Mouse (Mus musculus) stomach, postnatal 0 days (tissue): ENCODE measurements around the gene Cdc42bpg.

Experiments
- CTCF ChIP-seq: IDR thresholded peaks from 2 replicates; pipeline ENCODE4 v1.5.1; 2016; ENCODE audit warnings: antibody characterized with exemption, low read depth, mild to moderate bottlenecking, moderate library complexity
- EP300 ChIP-seq: optimal IDR thresholded peaks from 2 replicates; pipeline ENCODE3; 2016; ENCODE audit warnings: antibody characterized with exemption

GRCm38 (mm10) chr19:6261379-6261778 lies 44.9 kb upstream of the Cdc42bpg start:
- TF ChIP-seq EP300: no peak
- no peak for TF ChIP-seq CTCF
